Mouse (Mus musculus): ENCODE measurements around the gene Lef1. TPM values are rescaled to one million over a fixed set of nuclear protein-coding genes. Genes with fewer than 3 reads are reported as not detected.

The Lef1 gene
- polyA plus RNA-seq, 2 experiments = 0.12 to 0.25 TPM

DNA sequence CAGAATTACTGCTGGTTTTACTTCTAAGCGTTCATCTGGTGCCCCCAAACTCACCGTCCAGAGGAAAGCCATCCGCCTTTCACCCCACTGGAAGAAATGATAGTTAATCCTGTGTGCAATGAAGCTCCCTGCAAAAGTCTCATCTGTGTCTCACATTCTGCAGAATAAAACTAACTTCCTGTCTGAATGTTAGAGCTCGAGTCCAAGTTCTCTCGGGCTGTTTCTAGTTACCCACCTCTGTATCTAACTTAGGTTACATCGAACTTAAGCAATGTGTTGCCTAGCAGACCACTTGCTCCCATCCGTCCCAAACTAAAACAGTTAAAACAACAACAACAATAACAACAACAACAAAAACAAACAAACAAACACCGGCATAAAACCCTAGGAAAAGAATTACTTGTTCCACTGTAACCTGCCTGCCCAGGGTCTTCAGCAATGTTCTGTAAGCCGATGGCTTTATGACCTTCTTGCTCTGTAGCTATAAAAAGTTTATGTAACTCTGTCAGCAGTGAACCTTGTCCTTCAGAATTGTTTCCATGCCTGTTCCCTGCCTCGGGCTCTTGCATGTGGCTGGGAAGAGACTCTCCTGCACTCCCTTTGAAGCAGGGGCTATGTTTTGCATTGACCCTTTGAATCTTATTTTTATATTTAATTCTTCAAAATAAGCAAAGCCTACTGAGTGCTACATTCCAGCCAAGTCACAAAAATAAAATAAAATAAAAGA, 162.3 kb downstream of the Lef1 start:
- DNase-seq (ENCODE audit: low read depth in 3 of 3, low spot score in 3 of 3) (no peak), ATAC-seq (ENCODE audit: insufficient read depth) (0 out of 2 replicates have a peak, but pooled peaks have one; percentile 1)
- Histone ChIP-seq H3K4me3 (ENCODE audit: insufficient read depth in 1 of 2, low read depth in 2 of 2, low read length in 2 of 2) (peak overlapping the region; percentile 52 to 70), H3K9ac (replicated peaks) (peak overlapping the region; percentile 20; the same call in 1 of the 2 replicates), H3K36me3 (replicated peaks; ENCODE audit: control insufficient read depth, insufficient read depth, low read depth) (no peaks in the 10 kb centered on the region), H3K27me3 (ENCODE audit: control insufficient read depth, insufficient read depth, low read length) (no peaks in the 10 kb centered on the region), H3K9me3 (ENCODE audit: control insufficient read depth, low read length) (no peaks in the 10 kb centered on the region), H3K4me2 (ENCODE audit: low read depth) (peak overlapping the region; percentile 85), H3K27ac (no peak overlapping the region), H3K4me1 (replicated peaks; ENCODE audit: control insufficient read depth in 2 of 2, insufficient read depth in 2 of 2, low read length in 1 of 2) (peaks cover 0 to 21% of the 10 kb centered on the region in 2 experiments; a peak in 3 of 4 replicates)
- TF ChIP-seq EP300 (IDR thresholded peaks at IDR 0.05; ENCODE audit: low read depth) = no peak
- no peak for TF ChIP-seq CTCF (IDR thresholded peaks at IDR 0.05; ENCODE audit: low read depth)
- WGBS (ENCODE audit: insufficient replicate concordance) = 26% methylated on average over 10 of the region's 10 CpGs

Other genes with a start within 250 kb of the Lef1 start
- gene Hadh, start 161.6 kb downstream of the Lef1 start, polyA plus RNA-seq (2012; rRNA removed) = 61.1 and 78.3 TPM in 2 replicates
- 98.0 and 109 TPM in 2 replicates for gene Hadh, start 161.6 kb downstream of the Lef1 start, polyA plus RNA-seq (2014; fragmentation: Nextera tagmentation; extraction: Ambion mirVana)
- 0.15 TPM in 2 replicates for gene Cyp2u1, start 192.8 kb downstream of the Lef1 start, polyA plus RNA-seq (2012; rRNA removed)
- gene Cyp2u1, start 192.8 kb downstream of the Lef1 start, polyA plus RNA-seq (2014; fragmentation: Nextera tagmentation; extraction: Ambion mirVana) = 0.04 and 0.08 TPM in 2 replicates

Data from liver, embryonic 14.5 days (tissue).